Mouse (Mus musculus) kidney, postnatal 4 days (tissue): ENCODE results near the gene Uhrf2.

Source experiments
- DNase-seq, 2 experiments: peaks; one replicate each; pipeline ENCODE4 v3.0.0; 2021; ENCODE audit warnings: mixed read lengths in 2 of 2

The Uhrf2 gene

DNA sequence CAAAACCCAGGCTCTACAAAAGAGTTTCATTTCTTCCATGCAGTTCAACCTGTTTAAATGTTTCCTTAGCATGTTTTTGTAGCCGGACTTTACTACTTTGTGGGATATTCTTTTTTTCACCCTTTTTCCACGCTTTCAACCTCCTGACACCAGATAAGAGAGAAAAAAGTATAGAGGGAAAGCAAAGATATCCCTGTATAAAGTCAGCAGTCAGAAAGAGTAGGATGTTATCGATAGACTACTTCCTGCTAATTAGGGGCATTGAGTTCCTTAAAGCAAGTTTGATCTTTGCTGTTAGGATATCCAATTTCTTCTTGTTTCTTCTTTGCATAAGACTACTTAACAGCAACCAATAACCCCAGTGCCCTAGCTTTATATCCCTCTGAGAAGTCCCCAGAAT, 21.2 kb downstream of the Uhrf2 start:
- no peak for DNase-seq

DNA sequence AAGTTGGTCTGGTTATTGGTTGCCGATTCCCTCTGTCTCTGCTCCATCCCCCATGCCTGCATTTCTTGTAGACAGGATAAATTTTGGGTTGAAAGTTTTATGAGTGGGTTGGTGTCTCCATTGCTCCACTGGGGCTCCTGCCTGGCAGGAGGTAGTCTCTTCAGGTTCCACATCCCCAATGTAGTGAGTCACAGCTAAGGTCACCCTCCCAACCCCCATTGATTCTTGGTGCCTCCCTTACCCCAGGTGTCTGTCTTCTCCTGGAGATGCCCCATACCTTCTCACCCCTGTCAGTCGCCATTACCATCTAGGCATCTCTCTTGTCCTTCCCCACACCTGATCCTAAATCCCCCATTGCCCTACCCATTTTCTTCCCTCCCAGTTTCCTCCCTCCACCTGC, 23.9 kb downstream of the Uhrf2 start:
- DNase-seq: no peak

DNA sequence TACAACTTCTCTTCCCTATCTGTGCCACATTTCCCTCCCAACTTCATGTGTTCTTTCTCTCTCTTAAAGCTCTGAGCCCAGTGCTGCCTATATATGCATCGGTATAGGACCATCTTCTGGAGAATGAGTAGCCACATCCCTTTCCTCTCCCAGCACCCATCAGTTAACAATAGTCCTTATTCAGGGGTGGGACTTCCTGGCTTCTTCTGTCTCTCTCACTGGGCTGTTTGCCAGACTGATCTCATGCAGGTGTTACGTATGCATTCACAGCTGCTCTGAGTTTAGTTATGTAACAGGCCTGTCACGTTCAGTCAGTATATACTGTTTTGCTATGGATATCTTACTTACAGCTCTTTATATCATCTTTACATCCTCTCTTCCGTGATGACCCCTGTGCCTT, 35.5 kb downstream of the Uhrf2 start:
- DNase-seq: no peak

DNA sequence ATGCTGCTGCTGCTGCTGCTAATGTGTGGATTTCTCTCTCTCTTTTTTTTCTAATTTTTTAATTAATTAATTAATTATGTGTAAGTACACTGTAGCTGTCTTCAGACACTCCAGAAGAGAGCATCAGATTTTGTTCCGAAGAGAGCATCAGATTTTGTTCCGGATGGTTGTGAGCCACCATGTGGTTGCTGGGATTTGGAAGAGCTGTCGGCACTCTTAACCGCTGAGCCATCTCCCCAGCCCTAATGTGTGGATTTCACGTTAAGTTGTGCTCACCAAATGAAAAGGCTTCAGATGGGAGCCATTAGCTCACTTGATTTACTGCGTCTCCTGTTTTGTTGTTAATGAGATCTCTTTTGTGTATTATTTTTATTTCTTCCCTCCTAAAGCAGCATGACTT, 59.9 kb downstream of the Uhrf2 start:
- DNase-seq: no peak

DNA sequence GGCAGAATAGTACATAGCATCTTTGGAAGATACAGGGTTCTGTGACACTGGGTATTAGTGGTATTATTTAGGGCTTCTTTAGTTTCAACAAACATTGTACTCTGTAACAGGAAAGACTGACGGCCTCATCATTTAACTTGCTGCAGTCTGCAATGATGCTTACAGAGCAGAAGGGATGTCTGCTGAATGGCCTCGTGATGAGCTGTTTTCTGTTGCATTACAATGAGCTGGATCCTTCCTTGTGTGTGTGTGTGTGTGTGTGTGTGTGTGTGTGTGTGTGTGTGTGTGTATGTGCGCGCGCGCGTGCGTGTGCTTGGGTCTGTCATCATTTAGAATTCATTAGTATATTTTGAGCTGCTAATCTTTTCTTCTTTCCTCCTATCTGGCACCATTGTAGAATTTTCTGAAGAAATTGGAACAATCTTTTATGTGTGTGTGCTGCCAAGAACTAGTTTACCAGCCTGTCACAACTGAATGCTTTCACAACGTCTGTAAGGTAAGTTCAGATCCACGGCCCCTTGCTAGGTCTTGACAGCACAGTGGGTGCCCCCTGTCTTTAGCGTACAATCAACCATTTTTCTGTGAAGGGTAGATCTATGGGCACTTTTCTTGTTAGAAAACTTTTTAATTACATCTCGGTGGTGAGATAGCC, 61.5 kb downstream of the Uhrf2 start:
- DNase-seq: no peak

DNA sequence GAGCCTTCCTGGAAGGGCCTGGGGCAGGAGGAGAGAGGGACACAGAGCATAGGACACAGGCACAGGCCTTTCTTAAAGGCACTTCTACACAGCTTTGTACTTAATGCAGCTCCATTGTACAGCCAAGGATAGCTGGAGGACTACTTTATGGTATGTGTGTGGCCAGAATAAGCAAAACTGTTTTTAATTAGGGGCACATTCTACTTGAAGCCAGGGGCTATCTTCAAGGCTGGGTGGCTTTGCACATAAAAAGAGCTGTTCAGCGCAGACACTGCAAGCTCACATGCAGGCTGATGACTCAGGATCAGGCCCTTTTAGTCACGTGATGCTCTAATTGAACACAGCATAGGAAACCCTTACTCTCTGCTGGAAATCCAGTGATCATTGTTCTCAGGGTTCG, 65.9 kb downstream of the Uhrf2 start:
- no peak for DNase-seq

DNA sequence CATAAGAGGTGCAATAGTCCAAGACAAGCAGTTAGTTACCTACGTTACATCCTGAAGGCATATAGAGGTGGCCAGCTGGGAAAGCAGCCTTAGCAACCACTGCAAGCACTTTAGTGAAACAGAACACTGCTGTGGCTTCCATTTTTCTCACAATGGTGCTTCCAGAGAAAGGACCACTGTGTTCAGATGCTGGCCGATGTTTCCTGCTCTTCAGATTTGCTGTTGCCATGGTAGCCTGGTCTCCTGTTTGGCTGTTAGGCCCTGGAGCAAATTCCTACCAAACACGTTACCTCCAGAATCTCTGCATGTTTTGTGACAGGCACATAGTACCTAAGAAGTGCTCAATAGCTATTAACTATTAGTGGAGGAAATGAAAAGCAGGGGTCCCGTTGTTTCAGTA, 66.7 kb downstream of the Uhrf2 start:
- no peak for DNase-seq

DNA sequence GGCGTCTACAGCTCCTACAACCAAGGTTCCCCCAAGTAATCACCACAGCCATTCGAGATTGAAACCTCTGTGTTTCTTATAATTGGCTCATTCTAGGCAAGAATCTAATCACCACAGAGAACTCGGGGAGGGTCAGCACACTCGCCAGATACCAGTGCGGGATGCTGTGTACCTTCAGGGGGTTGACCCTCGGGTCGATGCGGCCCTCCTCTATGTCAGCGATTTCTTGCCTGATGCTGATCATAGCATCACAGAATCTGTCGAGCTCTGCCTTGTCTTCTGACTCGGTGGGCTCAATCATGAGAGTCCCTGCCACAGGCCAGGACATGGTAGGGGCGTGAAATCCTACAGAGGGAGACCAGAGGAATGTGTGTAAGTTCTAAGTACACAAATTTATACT, 70.3 kb downstream of the Uhrf2 start:
- DNase-seq: no peak

DNA sequence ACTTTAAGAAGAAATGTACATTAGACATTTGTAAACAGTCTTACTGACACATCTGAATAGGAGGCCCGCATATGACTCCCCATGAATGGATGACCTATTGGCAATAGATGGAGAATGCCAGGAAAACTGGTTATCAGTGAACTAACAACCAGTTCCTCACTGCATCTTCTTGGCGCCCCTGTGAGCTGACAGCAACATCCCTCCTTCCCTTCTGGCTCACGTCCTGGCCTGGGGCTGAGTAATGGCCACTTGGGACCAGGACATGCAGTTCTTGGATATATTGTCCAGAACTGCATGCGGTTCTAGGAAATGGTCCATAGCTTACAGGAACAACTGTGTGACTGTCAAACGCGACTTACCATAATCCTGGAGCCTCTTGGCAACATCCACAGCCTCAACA, 72.3 kb downstream of the Uhrf2 start:
- DNase-seq: no peak

DNA sequence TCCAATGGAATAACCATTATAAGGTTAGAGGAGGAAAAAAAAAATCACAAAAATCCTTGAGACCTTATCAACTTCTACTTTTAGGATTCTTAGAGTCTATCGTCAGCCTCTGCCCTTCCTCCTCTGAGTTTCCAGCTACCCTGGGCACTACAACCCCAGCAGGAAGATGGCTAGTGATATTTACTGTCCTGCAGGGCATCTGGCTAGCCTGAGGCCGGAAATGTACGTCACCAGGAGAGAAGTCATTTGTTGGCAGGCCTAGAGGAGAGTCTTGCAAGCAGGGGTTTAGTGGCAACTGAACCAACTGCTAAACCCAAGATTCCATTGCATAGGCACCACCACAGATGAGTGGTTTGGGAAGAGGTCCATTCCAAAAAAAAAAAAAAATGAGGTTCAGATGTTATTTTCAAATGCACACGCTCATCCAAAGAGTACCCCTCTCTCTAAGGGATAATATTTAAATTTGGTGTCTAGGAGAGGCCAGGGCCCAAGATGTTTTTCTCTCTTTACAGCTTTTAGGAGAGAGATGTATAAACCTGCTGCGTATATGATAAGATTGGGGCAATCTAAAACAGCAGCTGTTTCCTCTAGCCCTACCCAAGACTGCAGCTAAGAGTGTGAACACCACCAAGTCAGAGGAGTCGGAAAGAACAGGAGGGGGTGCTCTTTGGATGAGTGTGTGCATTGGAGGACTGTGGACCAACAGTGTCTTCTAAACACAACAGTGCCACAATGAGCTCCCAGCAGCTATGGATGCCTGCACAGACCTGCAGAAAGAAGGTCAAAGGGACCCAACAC, 74.9 kb downstream of the Uhrf2 start:
- DNase-seq: no peak

DNA sequence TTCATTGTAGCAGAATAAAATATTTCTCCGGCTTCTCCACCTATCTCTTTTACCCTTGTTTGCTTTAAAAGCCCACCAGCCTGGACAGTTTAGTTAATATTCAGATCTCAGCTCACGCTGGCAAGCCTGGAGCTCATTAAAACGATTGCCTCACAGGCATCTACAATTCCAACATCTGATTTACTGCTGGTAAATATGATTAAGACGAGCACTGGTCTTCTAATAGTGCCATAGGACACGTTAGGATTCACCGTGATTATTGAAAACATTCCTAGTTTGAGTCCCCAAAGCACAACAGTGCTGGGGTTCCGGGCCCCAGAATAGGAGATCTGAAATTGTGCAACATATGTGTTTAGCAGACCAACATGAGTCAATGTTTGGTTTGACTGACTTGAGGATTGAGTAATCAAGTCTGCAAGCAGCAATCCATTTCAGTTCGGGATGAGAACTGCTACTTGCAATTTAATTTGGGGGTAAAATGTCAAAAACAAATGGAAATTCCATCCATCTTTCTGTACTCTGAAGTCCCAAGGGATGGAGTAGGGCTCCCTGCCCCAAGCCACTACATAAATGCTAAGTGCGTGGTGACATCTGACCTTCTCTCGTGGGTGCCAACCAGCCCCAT, 77.0 kb downstream of the Uhrf2 start:
- DNase-seq: no peak

DNA sequence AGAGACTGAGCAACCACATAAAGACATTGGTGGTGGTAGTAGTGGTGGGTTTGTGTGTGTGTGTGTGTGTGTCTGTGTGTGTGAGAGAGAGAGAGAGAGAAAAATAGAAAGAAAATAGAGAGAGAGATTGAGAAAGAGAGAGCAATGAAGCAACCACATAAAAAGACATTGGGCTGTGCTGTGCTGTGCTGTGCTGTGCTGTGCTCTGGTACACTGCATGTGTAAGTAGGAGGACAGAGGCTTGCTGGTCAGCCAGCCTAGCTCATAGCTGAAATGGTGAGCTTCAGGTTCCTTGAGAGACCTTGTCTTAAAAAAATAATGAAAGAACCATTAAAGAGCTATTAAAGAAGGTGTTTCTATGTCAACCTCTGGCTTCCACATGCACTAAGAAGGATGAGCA, 78.3 kb downstream of the Uhrf2 start:
- DNase-seq: no peak

DNA sequence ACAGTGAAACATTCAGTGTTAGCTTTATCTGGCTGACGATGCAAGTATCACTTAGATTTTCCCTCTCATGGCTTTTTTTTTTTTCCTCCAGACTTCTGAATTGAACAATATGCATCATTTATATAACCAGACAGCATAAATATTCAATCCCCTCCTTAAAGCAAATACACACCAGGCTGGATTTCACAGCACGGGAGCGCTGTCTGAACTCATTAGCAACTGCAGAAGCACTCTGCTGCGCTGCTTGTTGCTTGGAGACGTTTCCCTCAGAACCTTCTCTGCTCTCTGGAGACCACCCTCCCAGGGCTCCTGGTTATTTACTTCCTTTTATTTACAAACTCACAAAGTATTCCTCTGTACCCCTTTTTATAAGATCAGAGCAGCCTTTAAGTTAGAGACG, 78.8 kb downstream of the Uhrf2 start:
- no peak for DNase-seq

DNA sequence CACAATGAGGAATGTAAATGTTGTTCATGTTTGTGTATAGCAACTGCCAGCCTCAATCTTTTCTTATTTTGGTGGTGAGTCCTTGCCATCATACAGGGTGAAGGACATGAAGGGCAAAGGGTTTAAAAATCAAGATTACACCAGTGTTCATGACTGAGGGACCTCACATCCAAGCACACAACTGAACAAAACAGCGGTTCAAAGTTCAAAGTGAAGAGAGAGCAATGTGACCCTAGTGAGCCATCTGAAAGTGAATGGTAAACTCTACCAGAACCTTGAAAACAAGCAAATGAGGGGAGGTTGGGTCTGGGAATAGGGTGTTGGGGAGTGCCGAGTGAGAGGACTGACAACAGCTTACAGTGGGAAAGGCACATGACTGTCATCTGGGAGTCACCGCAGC, 81.1 kb downstream of the Uhrf2 start:
- no peak for DNase-seq

DNA sequence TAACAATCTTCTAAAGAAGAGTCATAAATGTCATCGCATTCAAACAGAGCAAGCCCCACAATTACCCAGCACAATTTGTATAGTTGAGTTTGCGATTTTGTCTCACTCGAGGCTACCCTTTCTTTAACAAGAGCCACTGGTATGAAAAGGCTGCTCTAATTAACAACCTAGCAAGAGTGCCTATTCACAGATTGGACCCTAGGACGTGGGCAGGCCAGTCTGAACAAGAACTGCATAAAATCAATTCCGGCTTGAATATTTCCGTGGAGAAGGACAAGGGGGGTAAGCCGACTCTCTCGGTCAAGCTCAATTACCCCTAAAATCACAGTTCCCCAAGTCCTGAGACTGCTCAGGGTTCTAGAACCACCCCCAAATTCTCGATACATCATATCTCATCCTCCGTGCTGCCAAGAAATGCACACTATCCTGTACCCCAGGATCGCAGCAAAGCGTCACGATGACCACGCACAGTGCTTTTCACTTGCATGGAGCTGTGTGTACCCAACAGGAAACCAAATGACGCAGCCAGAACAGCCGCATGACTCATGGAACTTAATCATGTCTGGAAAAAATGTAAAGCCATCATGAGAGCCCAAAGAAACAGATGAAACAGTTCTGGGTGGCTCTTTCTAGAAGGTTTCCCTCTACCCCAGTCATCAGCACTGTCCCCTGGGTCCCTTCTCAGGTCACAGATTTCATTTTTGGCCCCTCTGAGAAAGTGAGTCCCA, 82.8 kb downstream of the Uhrf2 start:
- no peak for DNase-seq

DNA sequence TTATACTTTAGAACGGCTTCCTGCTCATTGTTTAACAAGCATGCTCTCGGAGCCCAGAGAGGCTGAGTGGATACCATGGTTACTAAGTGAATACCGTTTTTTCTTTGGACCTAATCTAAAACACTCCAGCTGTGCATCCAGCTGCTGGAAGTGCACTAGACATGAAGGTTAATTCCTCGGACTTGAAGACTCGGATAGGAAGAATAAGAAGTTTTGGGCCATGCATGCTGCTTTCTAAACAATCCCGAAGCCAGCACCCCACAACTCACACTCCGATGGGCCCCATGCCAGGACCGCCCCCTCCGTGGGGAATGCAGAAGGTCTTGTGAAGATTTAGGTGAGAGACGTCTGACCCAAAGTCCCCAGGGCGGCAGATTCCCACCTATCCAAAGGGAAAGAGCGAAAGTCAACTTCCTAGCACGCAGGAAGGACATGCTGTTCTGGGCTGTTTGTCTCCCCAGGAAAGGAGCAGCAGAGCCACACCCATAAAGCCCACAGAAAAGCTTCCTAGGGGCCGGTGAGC, 84.7 kb downstream of the Uhrf2 start:
- DNase-seq: peak; percentile 13 to 25

DNA sequence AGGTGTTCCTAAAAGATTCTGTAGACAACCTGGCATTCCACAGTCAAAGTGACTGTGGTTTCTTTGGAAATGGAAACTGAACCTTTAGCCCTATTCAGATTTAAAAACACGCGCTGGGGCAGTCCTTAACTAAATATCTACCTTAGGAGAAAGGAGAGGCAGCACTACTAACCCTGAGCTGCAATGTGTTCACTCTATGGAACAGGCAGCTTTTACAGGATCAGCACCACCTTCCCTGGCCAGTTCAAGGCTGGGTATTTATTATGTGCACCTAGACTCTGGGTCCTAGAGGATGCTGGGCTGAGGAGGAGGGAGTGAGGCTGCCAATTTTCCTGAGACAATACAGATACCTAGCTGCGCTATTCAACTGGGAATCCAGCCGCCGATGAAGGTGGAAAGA, 85.3 kb downstream of the Uhrf2 start:
- no peak for DNase-seq

DNA sequence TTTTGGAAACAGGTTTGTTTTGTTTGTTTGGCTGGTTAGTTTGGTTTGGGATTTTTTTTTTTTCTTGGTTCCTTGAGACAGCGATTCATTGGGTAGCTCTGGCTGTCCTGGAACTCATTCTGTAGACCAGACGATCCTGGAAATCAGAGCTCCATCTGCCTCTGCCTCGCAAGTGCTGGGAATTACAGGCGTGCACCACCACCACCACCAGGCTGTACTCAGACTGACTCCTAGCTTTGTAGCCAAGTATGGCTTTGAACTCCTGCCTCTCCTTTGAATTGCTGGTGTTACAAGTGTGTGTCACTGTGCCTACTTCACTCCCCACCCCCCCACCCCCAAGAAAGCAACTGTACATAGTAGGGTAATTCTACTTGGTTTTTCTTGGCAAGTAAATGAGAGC, 86.9 kb downstream of the Uhrf2 start:
- no peak for DNase-seq

DNA sequence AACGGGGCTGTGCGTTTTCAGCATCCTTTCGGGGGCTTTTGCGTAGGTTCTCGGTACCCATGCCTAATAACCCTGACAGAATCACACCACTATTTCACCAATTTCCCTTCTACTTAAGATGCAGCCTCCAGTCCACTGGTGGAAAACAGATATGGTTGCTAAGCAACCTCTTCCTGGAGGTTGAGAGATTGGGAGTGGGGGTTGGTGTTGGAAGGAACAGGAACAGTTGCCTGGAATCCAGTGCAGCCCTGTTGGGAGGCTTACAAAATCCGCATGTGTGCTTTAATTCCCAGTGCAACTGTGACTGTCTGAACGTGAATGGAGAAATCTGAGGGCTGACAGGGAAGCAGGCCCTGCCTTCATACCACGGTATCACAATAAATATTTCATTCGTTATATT, 87.5 kb downstream of the Uhrf2 start:
- DNase-seq: no peak

DNA sequence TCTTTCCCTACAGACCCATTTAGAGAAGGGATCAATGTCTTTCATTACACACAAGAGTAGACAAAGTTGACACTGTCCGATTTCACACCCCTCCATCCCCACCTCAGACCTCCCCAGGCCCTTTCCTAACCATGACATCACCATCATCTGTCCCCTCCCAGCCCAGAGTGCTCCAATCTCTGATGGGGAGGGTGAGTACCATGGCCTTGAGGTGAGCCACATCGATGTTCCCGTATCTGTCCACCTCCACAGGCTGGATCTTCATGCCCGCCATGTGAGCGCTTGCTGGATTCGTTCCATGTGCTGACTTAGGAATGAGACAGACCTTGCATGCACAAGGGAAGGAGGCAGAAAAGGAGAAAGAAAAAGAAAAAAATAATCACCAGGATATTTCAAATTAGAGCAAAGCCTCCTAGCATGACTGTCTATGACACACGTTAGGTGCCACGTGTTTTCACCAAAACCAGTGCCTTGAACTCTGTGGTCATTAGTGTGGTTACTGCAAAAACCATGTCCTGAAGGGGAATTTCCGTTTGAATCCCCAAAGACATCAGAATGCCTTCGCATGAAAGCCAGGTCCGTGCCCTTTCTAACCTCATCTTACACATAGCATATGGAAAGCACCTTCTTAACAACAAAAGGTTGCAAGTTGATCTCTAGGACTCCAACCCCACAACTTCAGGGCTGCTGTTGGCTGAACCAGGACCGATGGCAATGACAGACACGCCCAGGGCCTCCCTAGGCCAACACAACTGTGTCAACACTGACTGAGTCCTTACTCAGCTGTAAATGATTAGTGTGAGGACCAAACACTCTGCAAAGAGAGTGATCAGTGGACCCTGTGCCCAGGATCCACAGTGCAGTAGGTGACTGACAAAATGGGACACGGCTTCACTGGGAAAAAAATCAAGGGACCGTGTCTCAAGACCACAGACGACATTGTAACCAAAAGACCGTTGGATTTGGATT, 88.3 kb downstream of the Uhrf2 start:
- DNase-seq: no peak

DNA sequence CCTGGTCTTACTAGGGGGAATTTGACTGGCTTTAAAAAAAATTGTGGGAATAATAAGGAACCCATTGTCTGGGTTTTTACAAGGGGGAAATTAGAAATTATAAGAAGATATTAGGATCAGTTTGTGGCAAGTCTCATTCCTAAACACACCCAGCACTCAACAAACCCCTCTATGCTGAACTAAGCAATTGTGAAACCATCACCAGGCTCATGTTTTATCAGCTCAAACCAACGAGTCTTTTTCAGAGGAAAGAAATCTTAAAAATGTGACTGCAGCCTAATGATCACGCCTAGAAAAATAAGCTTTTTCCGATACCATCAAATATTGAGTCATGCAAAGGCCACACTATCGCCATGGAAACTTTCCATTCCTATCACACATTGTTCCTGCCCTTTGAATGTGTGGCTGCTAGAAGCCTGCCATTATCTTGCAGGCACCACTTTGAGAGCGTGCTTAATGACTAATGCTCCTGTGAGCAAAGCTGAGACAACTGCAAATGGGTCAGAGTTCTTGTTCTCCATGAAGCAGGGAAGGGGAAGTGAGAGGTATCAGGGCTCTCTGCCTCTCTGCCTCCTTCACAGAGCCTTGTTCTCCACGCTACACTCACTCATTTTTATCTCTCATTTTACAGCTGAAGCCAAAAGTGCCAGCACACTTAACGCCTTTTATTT, 94.8 kb downstream of the Uhrf2 start:
- no peak for DNase-seq

DNA sequence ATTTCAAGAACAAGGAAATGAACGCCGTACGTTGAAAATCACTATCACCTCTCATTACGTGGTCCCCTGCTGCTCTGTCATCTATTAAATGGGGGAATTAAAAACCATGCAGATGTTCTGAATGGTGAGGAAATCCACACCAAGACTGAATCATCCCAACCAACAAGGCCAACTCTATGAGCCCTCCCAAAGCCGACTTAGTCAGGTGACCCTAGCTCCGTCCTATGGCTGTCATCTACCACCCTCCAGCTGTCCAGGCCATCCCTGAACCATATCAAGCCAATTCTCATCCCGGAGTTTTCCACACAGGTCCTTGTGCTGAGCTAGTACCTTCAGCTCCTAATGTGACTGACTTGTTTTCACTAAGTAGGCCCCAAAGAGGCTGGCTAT, 95.4 kb downstream of the Uhrf2 start:
- DNase-seq: no peak
